Mouse (Mus musculus): ENCODE results near the gene Dolpp1. TPM values are rescaled to one million over a fixed set of nuclear protein-coding genes. Genes with fewer than 3 reads are reported as not detected.

The Dolpp1 gene
- polyA plus RNA-seq, 1 experiment from 2014 or later = 39.5 TPM

DNA sequence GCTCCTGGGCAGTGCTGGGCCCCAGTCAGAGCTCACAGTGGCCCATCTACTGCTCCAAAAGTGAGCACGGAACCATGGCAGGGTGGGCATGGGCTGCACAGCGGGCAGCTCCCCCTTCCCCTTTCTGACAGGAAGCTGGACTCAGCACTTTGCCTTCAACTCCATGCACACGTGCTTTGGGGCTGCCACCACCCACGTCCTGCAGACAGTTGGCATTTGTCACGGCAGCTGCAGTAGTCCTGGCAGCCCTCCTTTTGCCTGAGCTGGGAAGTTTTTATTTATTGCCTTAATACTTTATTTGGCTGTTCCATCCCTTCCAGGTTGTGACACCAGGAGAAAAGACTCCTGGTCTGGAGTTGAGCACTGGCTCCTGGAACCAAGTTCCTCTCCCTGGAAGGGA lies 7.2 kb upstream of the Dolpp1 start:
- Histone ChIP-seq H3K4me2 (replicated peaks; ENCODE audit: low read depth) (no peak overlapping the region), H3K4me3 (ENCODE audit: low read depth, low read length) (no peak overlapping the region), H3K9me3 (ENCODE audit: control insufficient read depth) (no peaks in the 10 kb centered on the region), H3K36me3 (ENCODE audit: control insufficient read depth, insufficient read depth) (peaks cover 46% of the 10 kb centered on the region), H3K9ac (ENCODE audit: low read depth, low read length) (no peak overlapping the region), H3K4me1 (replicated peaks; ENCODE audit: control insufficient read depth, insufficient read depth, low read length) (no peaks in the 10 kb centered on the region), H3K27ac (ENCODE audit: low read depth, low read length) (no peak overlapping the region), H3K27me3 (replicated peaks; ENCODE audit: control insufficient read depth, insufficient read depth, low read length) (no peaks in the 10 kb centered on the region)
- TF ChIP-seq CTCF (IDR thresholded peaks at IDR 0.05; ENCODE audit: low read depth) = no peak
- 83% methylated on average over 5 of the region's 5 CpGs for WGBS
- no peak for ATAC-seq

DNA sequence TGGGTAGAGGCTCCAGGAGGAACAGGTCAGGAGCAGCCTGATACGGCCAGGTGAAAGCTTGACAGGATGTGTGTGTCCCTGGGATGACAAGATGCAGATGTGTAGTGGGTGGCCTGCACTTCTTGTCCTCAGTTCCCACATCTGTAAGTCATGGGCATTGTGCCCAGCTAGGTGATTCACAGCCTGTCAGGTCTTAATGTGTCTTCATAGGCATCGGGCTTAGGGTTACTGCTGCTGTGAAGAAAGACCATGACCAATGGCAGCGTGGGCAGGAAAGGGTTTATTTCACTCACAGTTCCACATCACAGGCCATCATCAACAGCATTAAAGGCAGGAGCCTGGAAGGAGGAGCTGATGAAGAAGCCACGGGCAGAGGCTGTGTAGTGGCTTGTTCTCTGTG lies 6.5 kb upstream of the Dolpp1 start:
- H3K36me3 ChIP-seq (ENCODE audit: control insufficient read depth, insufficient read depth) = peaks cover 46% of the 10 kb centered on the region
- H3K4me3 ChIP-seq (ENCODE audit: low read depth, low read length) = no peak overlapping the region
- no peak overlapping the region for H3K9ac ChIP-seq (ENCODE audit: low read depth, low read length)
- 79% methylated on average over 4 of the region's 4 CpGs for WGBS
- no peaks in the 10 kb centered on the region for H3K4me1 ChIP-seq (replicated peaks; ENCODE audit: control insufficient read depth, insufficient read depth, low read length)
- H3K4me2 ChIP-seq (replicated peaks; ENCODE audit: low read depth) = no peak overlapping the region
- no peak for ATAC-seq
- TF ChIP-seq CTCF (IDR thresholded peaks at IDR 0.05; ENCODE audit: low read depth) = no peak
- no peaks in the 10 kb centered on the region for H3K9me3 ChIP-seq (ENCODE audit: control insufficient read depth)
- no peaks in the 10 kb centered on the region for H3K27me3 ChIP-seq (replicated peaks; ENCODE audit: control insufficient read depth, insufficient read depth, low read length)
- H3K27ac ChIP-seq (ENCODE audit: low read depth, low read length) = no peak overlapping the region

DNA sequence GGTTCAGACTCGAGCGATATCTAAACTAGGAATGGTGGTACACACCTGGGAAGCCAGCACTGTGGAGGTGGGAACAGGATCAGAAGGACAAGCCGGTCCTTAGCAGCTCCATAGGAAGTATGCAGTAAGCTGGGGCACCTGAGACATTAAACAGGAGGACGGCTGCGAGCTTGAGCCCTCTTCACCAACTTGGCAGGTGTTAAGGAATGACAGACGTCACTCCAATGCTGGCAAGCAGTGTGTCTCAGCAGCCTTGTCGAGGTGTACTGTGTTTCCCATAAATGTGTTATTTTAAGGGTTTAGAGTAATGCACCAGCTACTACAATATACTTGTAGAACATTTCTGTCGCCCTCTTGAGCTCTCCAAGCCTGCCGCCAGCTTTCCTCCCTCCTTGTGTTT lies 5.1 kb upstream of the Dolpp1 start:
- no peak overlapping the region for H3K4me3 ChIP-seq (ENCODE audit: low read depth, low read length)
- peaks cover 39% of the 10 kb centered on the region for H3K36me3 ChIP-seq (ENCODE audit: control insufficient read depth, insufficient read depth)
- no peaks in the 10 kb centered on the region for H3K9me3 ChIP-seq (ENCODE audit: control insufficient read depth)
- H3K27ac ChIP-seq (ENCODE audit: low read depth, low read length) = no peak overlapping the region
- 85% methylated on average over 9 of the region's 9 CpGs for WGBS
- H3K4me1 ChIP-seq (replicated peaks; ENCODE audit: control insufficient read depth, insufficient read depth, low read length) = no peaks in the 10 kb centered on the region
- no peak overlapping the region for H3K4me2 ChIP-seq (replicated peaks; ENCODE audit: low read depth)
- no peak overlapping the region for H3K9ac ChIP-seq (ENCODE audit: low read depth, low read length)
- TF ChIP-seq CTCF (IDR thresholded peaks at IDR 0.05; ENCODE audit: low read depth) = no peak
- no peak for ATAC-seq
- H3K27me3 ChIP-seq (replicated peaks; ENCODE audit: control insufficient read depth, insufficient read depth, low read length) = no peaks in the 10 kb centered on the region

DNA sequence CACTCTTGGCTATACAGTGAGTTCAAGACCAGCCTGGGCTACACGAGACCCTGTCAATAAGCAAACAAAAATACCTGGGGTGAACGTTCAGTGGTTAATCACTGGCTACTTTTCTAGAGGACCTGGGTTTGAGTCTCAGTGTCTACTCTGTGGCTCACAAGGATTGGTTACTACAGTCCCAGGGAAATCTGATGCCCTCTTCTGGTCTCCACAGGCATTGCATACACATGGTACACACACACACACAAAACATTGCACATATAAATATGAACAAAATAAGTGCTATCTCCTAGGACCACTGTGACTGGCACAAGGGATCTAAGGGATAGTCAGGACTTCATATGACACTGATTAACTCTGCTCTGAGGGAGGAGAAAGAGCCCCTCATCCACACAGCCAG lies 3.1 kb upstream of the Dolpp1 start:
- Histone ChIP-seq H3K4me3 (ENCODE audit: low read depth, low read length) (no peak overlapping the region), H3K27ac (ENCODE audit: low read depth, low read length) (no peak overlapping the region), H3K9ac (ENCODE audit: low read depth, low read length) (no peak overlapping the region), H3K27me3 (replicated peaks; ENCODE audit: control insufficient read depth, insufficient read depth, low read length) (no peaks in the 10 kb centered on the region), H3K9me3 (ENCODE audit: control insufficient read depth) (no peaks in the 10 kb centered on the region), H3K36me3 (ENCODE audit: control insufficient read depth, insufficient read depth) (peaks cover 18% of the 10 kb centered on the region; the same call in 1 of the 2 replicates), H3K4me1 (replicated peaks; ENCODE audit: control insufficient read depth, insufficient read depth, low read length) (0 out of 2 replicates have a peak, but pooled peaks cover 4% of the 10 kb centered on the region), H3K4me2 (replicated peaks; ENCODE audit: low read depth) (no peak overlapping the region)
- ATAC-seq = no peak
- peak; percentile 28; the same call in 1 of the 2 replicates for TF ChIP-seq CTCF (IDR thresholded peaks at IDR 0.05; ENCODE audit: low read depth)
- WGBS = 91% methylated on average over 2 of the region's 2 CpGs

DNA sequence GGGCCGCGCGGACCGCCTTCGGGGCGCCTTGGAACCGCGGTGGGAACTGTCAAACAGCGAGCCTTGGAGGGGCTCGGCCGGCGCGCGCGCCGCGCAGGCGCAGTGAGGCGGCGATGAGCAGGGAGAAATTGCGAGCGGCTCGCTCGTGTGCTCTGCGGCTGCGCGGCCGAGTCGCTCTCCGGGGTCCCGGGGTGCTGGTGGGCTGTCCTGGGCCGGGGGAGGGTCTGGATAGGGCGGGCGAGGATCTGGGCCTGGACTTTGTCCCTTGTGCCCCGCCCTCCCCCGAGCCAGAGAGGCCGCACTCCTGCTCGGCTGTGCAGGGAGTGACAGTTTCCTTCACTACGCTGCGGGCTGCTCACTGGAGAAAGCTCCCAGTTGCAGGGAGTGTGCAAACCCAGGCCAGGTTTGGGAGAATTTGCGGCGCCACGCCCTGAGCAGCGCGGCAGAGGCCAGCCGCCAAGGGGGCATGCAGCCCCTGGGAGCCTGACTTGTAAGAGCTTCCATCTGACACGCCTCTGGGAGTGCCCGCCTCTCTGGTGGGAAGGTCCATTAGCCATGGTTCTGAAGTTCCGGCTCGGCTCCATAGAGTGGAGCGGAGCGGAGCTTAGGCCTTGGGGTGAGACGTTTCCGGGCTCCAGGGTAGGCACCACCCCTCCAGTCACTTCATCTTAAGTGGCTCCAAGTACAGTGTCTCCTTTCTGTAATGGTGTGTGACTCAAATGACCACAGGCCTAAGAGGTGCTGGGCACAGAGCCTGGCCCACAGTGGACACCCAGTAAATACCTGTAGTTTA lies 719 bp downstream of the Dolpp1 start:
- Histone ChIP-seq H3K4me2 (replicated peaks; ENCODE audit: low read depth) (peak overlapping the region; percentile 79), H3K9me3 (ENCODE audit: control insufficient read depth) (no peaks in the 10 kb centered on the region), H3K36me3 (ENCODE audit: control insufficient read depth, insufficient read depth) (peaks cover 23% of the 10 kb centered on the region), H3K27ac (ENCODE audit: low read depth, low read length) (peak overlapping the region; percentile 90), H3K27me3 (replicated peaks; ENCODE audit: control insufficient read depth, insufficient read depth, low read length) (no peaks in the 10 kb centered on the region), H3K4me1 (replicated peaks; ENCODE audit: control insufficient read depth, insufficient read depth, low read length) (0 out of 2 replicates have a peak, but pooled peaks cover 8% of the 10 kb centered on the region), H3K4me3 (ENCODE audit: low read depth, low read length) (peak overlapping the region; percentile 67), H3K9ac (ENCODE audit: low read depth, low read length) (peak overlapping the region; percentile 65)
- under 1% methylated on average over 54 of the region's 54 CpGs for WGBS
- peak; percentile 70 for ATAC-seq
- TF ChIP-seq CTCF (IDR thresholded peaks at IDR 0.05; ENCODE audit: low read depth) = no peak

DNA sequence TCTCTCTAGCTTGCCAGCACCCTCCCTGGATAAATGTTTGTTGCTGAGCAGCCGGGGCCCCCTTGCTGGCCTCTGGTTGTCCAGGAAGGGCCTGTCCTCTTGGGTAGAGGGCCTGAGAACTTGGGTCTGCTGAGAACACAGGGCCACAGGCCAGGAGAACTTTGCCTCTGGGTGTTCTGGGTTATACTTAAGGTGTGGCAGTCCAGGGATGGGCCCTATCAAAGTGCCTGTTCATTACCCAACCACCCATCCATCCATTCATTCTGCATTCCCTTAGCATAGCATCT lies 1.3 kb downstream of the Dolpp1 start:
- peak overlapping the region; percentile 65 for H3K9ac ChIP-seq (ENCODE audit: low read depth, low read length)
- no peaks in the 10 kb centered on the region for H3K27me3 ChIP-seq (replicated peaks; ENCODE audit: control insufficient read depth, insufficient read depth, low read length)
- no peak for TF ChIP-seq CTCF (IDR thresholded peaks at IDR 0.05; ENCODE audit: low read depth)
- H3K9me3 ChIP-seq (ENCODE audit: control insufficient read depth) = no peaks in the 10 kb centered on the region
- 0 out of 2 replicates have a peak, but pooled peaks cover 8% of the 10 kb centered on the region for H3K4me1 ChIP-seq (replicated peaks; ENCODE audit: control insufficient read depth, insufficient read depth, low read length)
- H3K4me2 ChIP-seq (replicated peaks; ENCODE audit: low read depth) = peak overlapping the region; percentile 79
- peak overlapping the region; percentile 67 for H3K4me3 ChIP-seq (ENCODE audit: low read depth, low read length)
- WGBS = 16% methylated on average over 1 of the region's 1 CpGs
- H3K36me3 ChIP-seq (ENCODE audit: control insufficient read depth, insufficient read depth) = peaks cover 29% of the 10 kb centered on the region
- peak; percentile 12 for ATAC-seq
- H3K27ac ChIP-seq (ENCODE audit: low read depth, low read length) = peak overlapping the region; percentile 90
